Mouse (Mus musculus) urinary bladder, postnatal 10 days (tissue): Measurements from ENCODE around the gene Gm16440.
"Not testable (repeated sequence)": the region's sequence is repeated elsewhere in the genome, so short reads cannot be mapped to it uniquely, and the experiment has no call there.

Source experiments
- DNase-seq: peaks from one replicate; pipeline ENCODE4 v3.0.0; 2022; ENCODE audit warnings: low spot score

Gene Gm16440

DNA sequence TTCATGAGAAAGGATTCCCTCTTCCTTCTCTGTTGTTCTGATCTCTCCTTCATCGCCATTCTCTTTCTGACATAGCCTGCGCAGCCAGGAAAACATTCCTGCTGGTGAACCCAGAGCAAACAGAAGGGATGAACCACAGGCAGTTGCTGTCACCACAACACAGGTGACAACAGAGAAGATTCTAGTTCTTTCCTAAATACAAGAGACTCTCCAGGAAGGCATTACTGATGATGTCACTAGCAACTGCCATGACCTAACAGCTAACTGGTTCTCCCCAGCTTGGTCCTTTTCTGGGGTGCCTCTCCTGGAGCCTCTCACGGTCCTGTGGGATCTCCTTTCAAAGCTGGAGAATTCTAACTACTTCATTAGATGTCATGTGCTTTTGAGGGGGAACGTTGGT, at the start of gene Gm16440:
Gm16440 (minus strand) TSS at position 101 of the 400 bp plus-strand sequence.
- not testable (repeated sequence) for DNase-seq

DNA sequence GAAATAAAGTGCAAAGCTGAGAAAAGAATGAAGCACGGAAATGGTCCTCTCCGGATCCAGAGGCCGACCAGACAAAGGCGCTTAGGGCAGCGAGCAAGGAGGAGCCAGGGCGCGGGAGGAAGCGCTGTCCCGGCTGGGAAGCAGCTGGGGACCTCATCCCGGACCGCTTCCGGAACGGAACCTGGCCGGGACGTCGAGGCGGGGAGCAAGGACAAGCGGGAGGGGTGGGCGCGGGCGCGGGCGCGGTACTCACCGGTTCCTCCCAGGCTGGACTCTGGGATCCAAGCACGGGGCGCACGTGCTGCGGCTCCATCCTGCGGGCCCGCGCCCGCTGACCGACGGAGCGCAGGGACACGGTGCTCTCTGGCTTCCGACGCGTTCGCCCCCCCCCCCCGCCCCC, 36.6 kb upstream of the Gm16440 start:
- peak; percentile 8 for DNase-seq

DNA sequence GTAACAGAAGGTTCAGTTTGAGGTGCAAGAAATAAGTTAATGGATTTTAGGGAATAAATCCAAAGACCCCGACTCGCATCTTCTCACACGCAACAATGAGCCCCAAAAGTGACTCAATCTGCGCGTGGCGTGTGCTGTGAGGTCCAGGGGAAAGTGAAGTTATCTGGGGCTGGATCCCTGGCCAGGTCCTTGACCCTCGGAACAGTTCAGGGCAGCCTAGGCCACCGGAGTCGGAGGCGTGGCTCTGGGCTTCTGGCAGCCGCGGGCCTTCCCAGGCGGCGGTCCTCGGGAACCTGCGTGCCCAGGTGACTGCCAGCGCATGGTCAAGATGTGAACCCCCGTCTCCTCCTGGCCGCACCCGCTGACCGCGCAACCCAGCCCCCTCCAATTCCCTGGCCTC, 36.2 kb upstream of the Gm16440 start:
- peak; percentile 3 for DNase-seq

DNA sequence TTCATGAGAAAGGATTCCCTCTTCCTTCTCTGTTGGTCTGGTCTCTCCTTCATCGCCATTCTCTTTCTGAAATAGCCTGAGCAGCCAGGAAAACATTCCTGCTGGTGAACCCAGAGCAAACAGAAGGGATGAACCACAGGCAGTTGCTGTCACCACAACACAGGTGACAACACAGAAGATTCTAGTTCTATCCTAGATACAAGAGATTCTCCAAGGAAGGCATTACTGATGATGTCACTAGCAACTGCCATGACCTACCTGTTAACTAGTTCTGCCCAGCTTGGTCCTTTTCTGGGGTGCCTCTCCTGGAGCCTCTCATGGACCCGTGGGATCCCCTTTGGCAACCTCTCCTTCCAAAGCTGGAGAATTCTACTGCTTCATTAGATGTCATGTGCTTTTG, 22.3 kb upstream of the Gm16440 start, which contains the start of gene Gm3591:
Gm3591 (minus strand) TSS at position 101 of the 400 bp plus-strand sequence.
- not testable (repeated sequence) for DNase-seq

DNA sequence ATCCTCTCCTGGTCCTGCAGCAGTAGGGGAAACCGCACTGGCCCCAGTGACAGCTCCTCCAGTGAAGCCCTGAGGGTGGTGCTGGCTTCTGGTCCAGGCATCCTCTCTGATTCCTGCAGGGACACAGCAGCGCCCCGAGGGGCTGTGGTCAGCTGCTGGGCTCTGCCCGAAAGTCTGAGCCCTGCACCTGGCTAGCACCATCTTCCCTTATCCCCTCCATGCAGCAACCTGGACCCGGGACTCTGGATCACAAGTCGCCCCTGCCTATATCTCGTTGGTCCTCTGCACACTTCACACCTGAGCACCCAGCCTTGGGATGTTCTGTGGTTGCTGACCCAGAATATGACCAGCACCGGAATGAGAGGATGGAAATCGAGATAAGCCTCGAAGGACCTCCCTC, 46.5 kb downstream of the Gm16440 start, which contains the start of gene Gm3618:
Gm3618 (minus strand) TSS at position 101 of the 400 bp plus-strand sequence.
- DNase-seq, result not testable (repeated sequence)
